Mouse (Mus musculus): ENCODE measurements around the gene Slfn9. TPM values are rescaled to one million over a fixed set of nuclear protein-coding genes. Genes with fewer than 3 reads are reported as not detected.
"Not testable (repeated sequence)": the region's sequence is repeated elsewhere in the genome, so short reads cannot be mapped to it uniquely, and the experiment has no call there.

Gene Slfn9
- polyA plus RNA-seq, 1 experiment from 2014 or later, result 2.6 TPM

GRCm38 (mm10) chr11:82989357-82989756 lies 2.3 kb downstream of the Slfn9 start:
- H3K4me2 ChIP-seq, result peak overlapping the region; percentile 33
- no peak overlapping the region for H3K27ac ChIP-seq (replicated peaks)
- H3K36me3 ChIP-seq, result no peaks in the 10 kb centered on the region
- no peak overlapping the region for H3K9ac ChIP-seq
- H3K9me3 ChIP-seq, result no peaks in the 10 kb centered on the region
- no peak overlapping the region for H3K4me3 ChIP-seq
- WGBS, result 44% methylated on average over 12 of the region's 12 CpGs
- H3K4me1 ChIP-seq (replicated peaks), result peaks cover 9% of the 10 kb centered on the region
- H3K27me3 ChIP-seq, result 0 out of 2 replicates have a peak, but pooled peaks cover 11% of the 10 kb centered on the region
- ATAC-seq (ENCODE audit: low FRiP score, low read depth), result no peak

GRCm38 (mm10) chr11:82987621-82988020 lies 4.0 kb downstream of the Slfn9 start:
- Histone ChIP-seq H3K4me2 (no peak overlapping the region), H3K9ac (no peak overlapping the region), H3K4me1 (replicated peaks) (peaks cover 9% of the 10 kb centered on the region), H3K9me3 (no peaks in the 10 kb centered on the region), H3K36me3 (no peaks in the 10 kb centered on the region), H3K27ac (replicated peaks) (no peak overlapping the region), H3K4me3 (no peak overlapping the region), H3K27me3 (0 out of 2 replicates have a peak, but pooled peaks cover 11% of the 10 kb centered on the region)
- 90% methylated on average over 6 of the region's 6 CpGs for WGBS
- ATAC-seq (ENCODE audit: low FRiP score, low read depth), result no peak

- Histone ChIP-seq H3K4me2 (no peak overlapping the region), H3K36me3 (no peaks in the 10 kb centered on the region), H3K9me3 (no peaks in the 10 kb centered on the region), H3K9ac (no peak overlapping the region), H3K4me1 (replicated peaks) (no peaks in the 10 kb centered on the region), H3K27ac (replicated peaks) (no peak overlapping the region), H3K27me3 (no peaks in the 10 kb centered on the region), H3K4me3 (no peak overlapping the region)
- ATAC-seq (ENCODE audit: low FRiP score, low read depth), result no peak
- WGBS, result 86% methylated on average over 17 of the region's 17 CpGs
Observed at GRCm38 (mm10) chr11:82983193-82983592, 8.4 kb downstream of the Slfn9 start.

- not testable (repeated sequence) for H3K4me2 ChIP-seq; H3K9ac ChIP-seq; H3K9me3 ChIP-seq; H3K27me3 ChIP-seq; H3K4me3 ChIP-seq; H3K4me1 ChIP-seq (replicated peaks); ATAC-seq (ENCODE audit: low FRiP score, low read depth); H3K36me3 ChIP-seq; H3K27ac ChIP-seq (replicated peaks)
- 91% methylated on average over 2 of the region's 2 CpGs for WGBS
Observed at GRCm38 (mm10) chr11:82982409-82982808, 9.2 kb downstream of the Slfn9 start.

- no peak overlapping the region for H3K4me2 ChIP-seq
- H3K27ac ChIP-seq (replicated peaks), result no peak overlapping the region
- no peak overlapping the region for H3K9ac ChIP-seq
- no peak for ATAC-seq (ENCODE audit: low FRiP score, low read depth)
- H3K27me3 ChIP-seq, result 0 out of 2 replicates have a peak, but pooled peaks cover under 1% of the 10 kb centered on the region
- no peaks in the 10 kb centered on the region for H3K36me3 ChIP-seq
- H3K9me3 ChIP-seq, result no peaks in the 10 kb centered on the region
- H3K4me3 ChIP-seq, result no peak overlapping the region
- peaks cover 14% of the 10 kb centered on the region for H3K4me1 ChIP-seq (replicated peaks)
- 66% methylated on average over 5 of the region's 5 CpGs for WGBS
Observed at GRCm38 (mm10) chr11:82973916-82974315, 17.7 kb downstream of the Slfn9 start.

GRCm38 (mm10) chr11:82971590-82971974 lies 20.0 kb downstream of the Slfn9 start:
- Histone ChIP-seq H3K36me3 (no peaks in the 10 kb centered on the region), H3K9me3 (no peaks in the 10 kb centered on the region), H3K4me3 (peak overlapping the region; percentile 33; the same call in 1 of the 2 replicates), H3K27me3 (0 out of 2 replicates have a peak, but pooled peaks cover 3% of the 10 kb centered on the region), H3K4me2 (peak overlapping the region; percentile 56), H3K9ac (no peak overlapping the region; the same call in 1 of the 2 replicates), H3K27ac (replicated peaks) (peak overlapping the region; percentile 77), H3K4me1 (replicated peaks) (peaks cover 14% of the 10 kb centered on the region)
- 0 out of 2 replicates have a peak, but pooled peaks have one; percentile 6 for ATAC-seq (ENCODE audit: low FRiP score, low read depth)
- WGBS, result 43% methylated on average over 10 of the region's 11 CpGs

GRCm38 (mm10) chr11:82970712-82971589 lies 20.7 kb downstream of the Slfn9 start:
- Histone ChIP-seq H3K9me3 (no peaks in the 10 kb centered on the region), H3K36me3 (no peaks in the 10 kb centered on the region), H3K9ac (peak overlapping the region; percentile 34; the same call in 1 of the 2 replicates), H3K27ac (replicated peaks) (peak overlapping the region; percentile 77), H3K27me3 (0 out of 2 replicates have a peak, but pooled peaks cover 3% of the 10 kb centered on the region), H3K4me1 (replicated peaks) (peaks cover 14% of the 10 kb centered on the region), H3K4me2 (peak overlapping the region; percentile 56), H3K4me3 (peak overlapping the region; percentile 33)
- ATAC-seq (ENCODE audit: low FRiP score, low read depth), result peak; percentile 79; the same call in 1 of the 2 replicates
- 6% methylated on average over 31 of the region's 31 CpGs for WGBS

GRCm38 (mm10) chr11:82962215-82962614 lies 29.4 kb downstream of the Slfn9 start:
- Histone ChIP-seq H3K9me3 (no peaks in the 10 kb centered on the region), H3K9ac (no peak overlapping the region), H3K36me3 (no peaks in the 10 kb centered on the region), H3K4me2 (no peak overlapping the region), H3K4me3 (no peak overlapping the region), H3K4me1 (replicated peaks) (no peaks in the 10 kb centered on the region), H3K27me3 (peaks cover 5% of the 10 kb centered on the region; the same call in 1 of the 2 replicates), H3K27ac (replicated peaks) (no peak overlapping the region)
- ATAC-seq (ENCODE audit: low FRiP score, low read depth), result no peak
- WGBS, result 87% methylated on average over 8 of the region's 8 CpGs

- no peak overlapping the region for H3K4me2 ChIP-seq
- H3K4me1 ChIP-seq (replicated peaks), result no peaks in the 10 kb centered on the region
- no peak overlapping the region for H3K4me3 ChIP-seq
- H3K9ac ChIP-seq, result no peak overlapping the region
- ATAC-seq (ENCODE audit: low FRiP score, low read depth), result no peak
- no peaks in the 10 kb centered on the region for H3K9me3 ChIP-seq
- H3K36me3 ChIP-seq, result no peaks in the 10 kb centered on the region
- 75% methylated on average over 2 of the region's 2 CpGs for WGBS
- peaks cover 5% of the 10 kb centered on the region; the same call in 1 of the 2 replicates for H3K27me3 ChIP-seq
- no peak overlapping the region for H3K27ac ChIP-seq (replicated peaks)
Observed at GRCm38 (mm10) chr11:82961743-82962142, 29.9 kb downstream of the Slfn9 start.

GRCm38 (mm10) chr11:82959613-82960012 lies 32.0 kb downstream of the Slfn9 start:
- Histone ChIP-seq H3K9ac (no peak overlapping the region), H3K9me3 (no peaks in the 10 kb centered on the region), H3K4me3 (no peak overlapping the region), H3K4me2 (no peak overlapping the region), H3K4me1 (replicated peaks) (no peaks in the 10 kb centered on the region), H3K27me3 (peaks cover 5% of the 10 kb centered on the region; the same call in 1 of the 2 replicates), H3K36me3 (no peaks in the 10 kb centered on the region), H3K27ac (replicated peaks) (no peak overlapping the region)
- WGBS, result 16% methylated on average over 4 of the region's 4 CpGs
- no peak for ATAC-seq (ENCODE audit: low FRiP score, low read depth)

- Histone ChIP-seq H3K36me3 (no peaks in the 10 kb centered on the region), H3K4me2 (no peak overlapping the region), H3K27ac (replicated peaks) (no peak overlapping the region), H3K9me3 (no peaks in the 10 kb centered on the region), H3K27me3 (peaks cover 32% of the 10 kb centered on the region), H3K4me1 (replicated peaks) (peaks cover 2% of the 10 kb centered on the region; the same call in 1 of the 2 replicates), H3K4me3 (no peak overlapping the region), H3K9ac (no peak overlapping the region)
- no peak for ATAC-seq (ENCODE audit: low FRiP score, low read depth)
- 77% methylated on average over 10 of the region's 10 CpGs for WGBS
Observed at GRCm38 (mm10) chr11:82956925-82957324, 34.7 kb downstream of the Slfn9 start.

- H3K4me3 ChIP-seq, result no peak overlapping the region
- WGBS, result 77% methylated on average over 6 of the region's 6 CpGs
- no peak overlapping the region for H3K4me2 ChIP-seq
- H3K9me3 ChIP-seq, result no peaks in the 10 kb centered on the region
- peaks cover 44% of the 10 kb centered on the region for H3K27me3 ChIP-seq
- H3K4me1 ChIP-seq (replicated peaks), result peaks cover 9% of the 10 kb centered on the region; the same call in 1 of the 2 replicates
- H3K36me3 ChIP-seq, result no peaks in the 10 kb centered on the region
- H3K9ac ChIP-seq, result no peak overlapping the region
- H3K27ac ChIP-seq (replicated peaks), result no peak overlapping the region
- no peak for ATAC-seq (ENCODE audit: low FRiP score, low read depth)
Observed at GRCm38 (mm10) chr11:82954631-82955030, 37.0 kb downstream of the Slfn9 start.
